Mouse (Mus musculus) hindbrain, embryonic 12.5 days (tissue): Measurements from ENCODE around the gene Mesd. TPM values are rescaled to one million over a fixed set of nuclear protein-coding genes. Genes with fewer than 3 reads are reported as not detected.

Source experiments
- ATAC-seq: fragments of 200-750 bp; cut with Nextera tagmentation; 2 replicates; pipeline ENCODE4 v1.8.0; 2017; ENCODE audit warnings: moderate TSS enrichment; ENCODE audit not compliant: low FRiP score
- H3K27ac ChIP-seq: fragments of 300-500 bp; sonication (generic); 2 replicates; pipeline ENCODE4 v1.5.1; 2016; ENCODE audit warnings: mild to moderate bottlenecking
- H3K27me3 ChIP-seq: fragments of 300-500 bp; sonication (generic); 2 replicates; pipeline ENCODE4 v1.6.1; 2016; ENCODE audit warnings: mild to moderate bottlenecking
- H3K36me3 ChIP-seq: fragments of 300-500 bp; sonication (generic); 2 replicates; pipeline ENCODE4 v1.6.1; 2016; ENCODE audit warnings: mild to moderate bottlenecking
- H3K4me1 ChIP-seq: fragments of 300-500 bp; sonication (generic); 2 replicates; pipeline ENCODE4 v1.6.1; 2016
- H3K4me2 ChIP-seq: fragments of 300-500 bp; sonication (generic); replicated peaks from 2 replicates; pipeline ENCODE4 v1.6.1; 2016; ENCODE audit warnings: mild to moderate bottlenecking
- H3K4me3 ChIP-seq: fragments of 300-500 bp; sonication (generic); 2 replicates; pipeline ENCODE4 v1.5.1; 2016; ENCODE audit warnings: mild to moderate bottlenecking
- H3K9ac ChIP-seq: fragments of 300-500 bp; sonication (generic); 2 replicates; pipeline ENCODE4 v1.6.1; 2016; ENCODE audit warnings: mild to moderate bottlenecking, moderate library complexity
- H3K9me3 ChIP-seq: fragments of 300-500 bp; sonication (generic); replicated peaks from 2 replicates; pipeline ENCODE4 v1.6.1; 2016; ENCODE audit warnings: mild to moderate bottlenecking
- WGBS: fragments of 180-500 bp; shearing (Covaris S2); methylation state at CpG from one replicate; pipeline ENCODE4 v1.1.7; 2016; 5-methylcytosine and 5-hydroxymethylcytosine counted together
- polyA plus RNA-seq: library from polyadenylated mRNA; unstranded; fragments of >200 nt; fragmentation: Nextera tagmentation; extraction: Ambion mirVana; gene quantifications from 2 replicates; pipeline ENCODE4 v1.2.1, GENCODE M21; 2016

Mesd gene
- polyA plus RNA-seq, 1 experiment from 2014 or later: 91.1 TPM

DNA sequence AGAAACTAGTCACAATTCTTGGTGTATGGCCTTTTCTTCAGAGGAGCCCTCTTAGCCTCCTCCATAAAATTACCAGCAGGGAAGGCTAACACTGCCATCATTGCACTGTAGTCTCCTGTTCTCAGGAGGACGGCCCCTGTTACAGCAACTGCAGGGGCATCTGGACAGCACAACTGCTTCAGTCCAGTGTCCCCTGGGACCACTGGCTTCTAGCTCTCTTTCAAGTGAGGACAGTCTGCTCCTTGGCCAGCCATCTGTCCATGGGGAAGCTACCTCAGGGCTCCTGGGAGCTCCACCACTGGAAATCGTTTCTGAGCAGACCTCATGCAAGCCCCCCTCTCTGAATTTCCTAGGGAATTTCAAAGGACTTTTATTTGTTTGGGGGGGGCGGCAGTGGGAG is 16.3 kb downstream of the Mesd start:
- Histone ChIP-seq H3K9ac (no peak overlapping the region), H3K4me1 (no peaks in the 10 kb centered on the region), H3K36me3 (peaks cover 48% of the 10 kb centered on the region), H3K27ac (no peak overlapping the region), H3K9me3 (no peaks in the 10 kb centered on the region), H3K4me2 (no peak overlapping the region), H3K27me3 (no peaks in the 10 kb centered on the region), H3K4me3 (no peak overlapping the region)
- no peak for ATAC-seq
- WGBS: 80% methylated on average over 3 of the region's 3 CpGs

DNA sequence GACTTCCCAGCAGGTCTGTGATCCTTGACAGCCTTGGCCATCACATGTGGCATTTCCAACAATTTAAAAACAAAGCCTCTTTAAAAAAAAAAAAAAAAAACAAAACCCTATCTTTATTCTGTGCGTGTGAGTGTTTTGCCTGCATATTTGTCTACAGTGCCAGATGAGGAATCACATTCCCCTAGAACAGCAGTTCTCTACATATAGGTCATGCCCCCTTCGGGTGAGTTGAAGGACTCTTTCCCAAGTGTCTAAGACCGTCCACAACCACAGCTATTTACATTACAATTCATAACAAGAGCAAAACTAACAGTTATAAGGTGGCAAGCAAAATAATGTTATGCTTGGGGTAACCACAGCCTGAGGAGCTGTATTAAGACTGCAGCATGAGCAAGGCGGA is 17.2 kb downstream of the Mesd start:
- ATAC-seq: no peak
- Histone ChIP-seq H3K36me3 (peaks cover 44% of the 10 kb centered on the region), H3K4me1 (no peaks in the 10 kb centered on the region), H3K9ac (no peak overlapping the region), H3K4me3 (no peak overlapping the region), H3K4me2 (no peak overlapping the region), H3K9me3 (no peaks in the 10 kb centered on the region), H3K27me3 (no peaks in the 10 kb centered on the region), H3K27ac (no peak overlapping the region)
- WGBS: 83% methylated on average over 4 of the region's 4 CpGs

DNA sequence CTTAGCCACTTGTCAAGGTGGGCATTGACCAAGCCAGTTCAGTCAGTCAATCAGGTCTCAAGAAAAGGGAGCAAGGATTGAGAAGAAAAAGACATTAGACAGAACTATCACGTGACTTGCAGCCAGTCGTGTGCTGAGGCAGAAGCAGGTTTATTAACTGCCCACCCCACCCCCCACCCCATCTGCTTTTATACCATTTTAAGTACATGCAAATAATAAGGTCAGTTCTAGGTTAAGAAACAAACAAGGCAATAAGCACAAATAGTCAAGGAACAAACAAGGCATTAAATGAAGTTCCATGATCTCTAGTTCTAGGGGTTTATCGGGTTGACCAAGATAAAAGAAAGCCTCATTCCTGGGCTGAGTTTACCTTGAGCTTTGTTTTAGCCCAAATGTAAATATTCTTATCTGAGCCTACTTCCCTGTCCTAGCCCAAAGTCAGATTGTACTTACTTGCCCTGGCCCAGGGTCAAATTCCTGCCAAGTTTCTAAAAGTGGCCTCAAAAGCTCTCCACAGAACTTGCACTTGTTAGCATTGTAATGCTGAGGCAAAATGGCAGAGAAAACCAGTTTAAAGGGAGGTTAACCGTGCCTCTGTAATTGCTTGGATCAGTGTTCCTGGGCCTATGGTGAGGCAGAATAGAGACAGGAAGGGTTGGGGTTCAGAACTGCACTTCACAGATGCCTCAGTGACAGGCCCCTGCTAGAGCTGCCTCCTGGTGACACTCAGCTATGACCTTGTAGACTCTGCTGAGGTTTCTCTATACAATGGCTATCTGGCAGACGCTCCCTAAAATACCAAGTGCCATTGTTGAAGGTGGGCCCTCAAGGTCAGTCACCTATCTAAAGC is 18.3 kb downstream of the Mesd start:
- no peak overlapping the region for H3K27ac ChIP-seq
- H3K4me1 ChIP-seq: no peaks in the 10 kb centered on the region
- peaks cover 37% of the 10 kb centered on the region for H3K36me3 ChIP-seq
- H3K9me3 ChIP-seq: no peaks in the 10 kb centered on the region
- WGBS: 78% methylated on average over 5 of the region's 5 CpGs
- H3K4me2 ChIP-seq: no peak overlapping the region
- H3K4me3 ChIP-seq: no peak overlapping the region
- H3K9ac ChIP-seq: no peak overlapping the region
- no peaks in the 10 kb centered on the region for H3K27me3 ChIP-seq
- no peak for ATAC-seq

DNA sequence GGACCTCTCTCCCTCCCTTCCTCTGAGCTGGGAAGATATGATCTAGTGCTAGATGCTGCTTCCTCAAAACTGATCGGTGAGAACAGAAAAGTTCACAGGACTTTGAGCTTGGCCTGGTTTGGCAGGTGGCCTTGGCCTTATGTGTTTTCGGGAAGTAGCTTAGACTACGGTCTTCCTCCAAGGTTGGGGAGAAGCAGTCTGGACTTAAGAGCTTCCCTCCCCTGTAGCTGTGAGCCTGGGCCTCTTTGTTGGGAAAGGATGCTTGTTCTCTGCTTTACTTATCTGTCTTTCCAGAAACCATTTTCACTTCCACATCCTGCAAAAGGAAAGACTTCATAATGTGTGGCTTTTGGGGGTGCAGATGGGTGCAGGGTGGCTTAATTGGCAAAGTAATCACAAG is 20.6 kb downstream of the Mesd start:
- Histone ChIP-seq H3K9ac (no peak overlapping the region), H3K4me3 (no peak overlapping the region), H3K9me3 (no peaks in the 10 kb centered on the region), H3K27ac (no peak overlapping the region), H3K4me1 (no peaks in the 10 kb centered on the region), H3K4me2 (no peak overlapping the region), H3K36me3 (peaks cover 15% of the 10 kb centered on the region), H3K27me3 (no peaks in the 10 kb centered on the region)
- ATAC-seq: no peak
- 91% methylated on average over 3 of the region's 3 CpGs for WGBS

DNA sequence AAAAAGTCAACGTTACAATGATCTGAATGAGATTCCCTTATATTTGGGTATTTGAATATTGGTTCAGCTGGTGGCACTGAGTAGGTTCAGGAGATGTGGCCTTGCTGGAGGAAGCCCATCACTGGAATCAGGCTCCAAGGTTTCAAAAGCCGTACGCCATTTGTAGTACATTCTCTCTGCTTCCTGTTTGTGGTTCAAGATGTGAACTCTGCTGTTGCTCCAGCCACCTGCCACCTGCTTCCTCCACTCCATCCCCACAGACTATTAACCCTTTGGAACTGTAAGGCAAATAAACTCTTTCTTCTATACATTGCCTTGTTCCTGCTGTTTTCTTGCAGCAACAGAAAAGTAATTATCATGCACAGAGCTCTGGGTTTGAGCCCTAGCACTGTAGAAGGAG is 27.6 kb downstream of the Mesd start:
- Histone ChIP-seq H3K27me3 (no peaks in the 10 kb centered on the region), H3K27ac (no peak overlapping the region), H3K4me1 (no peaks in the 10 kb centered on the region), H3K4me3 (no peak overlapping the region), H3K4me2 (no peak overlapping the region), H3K9me3 (no peaks in the 10 kb centered on the region), H3K36me3 (no peaks in the 10 kb centered on the region), H3K9ac (no peak overlapping the region)
- WGBS: 85% methylated on average over 3 of the region's 3 CpGs
- no peak for ATAC-seq

DNA sequence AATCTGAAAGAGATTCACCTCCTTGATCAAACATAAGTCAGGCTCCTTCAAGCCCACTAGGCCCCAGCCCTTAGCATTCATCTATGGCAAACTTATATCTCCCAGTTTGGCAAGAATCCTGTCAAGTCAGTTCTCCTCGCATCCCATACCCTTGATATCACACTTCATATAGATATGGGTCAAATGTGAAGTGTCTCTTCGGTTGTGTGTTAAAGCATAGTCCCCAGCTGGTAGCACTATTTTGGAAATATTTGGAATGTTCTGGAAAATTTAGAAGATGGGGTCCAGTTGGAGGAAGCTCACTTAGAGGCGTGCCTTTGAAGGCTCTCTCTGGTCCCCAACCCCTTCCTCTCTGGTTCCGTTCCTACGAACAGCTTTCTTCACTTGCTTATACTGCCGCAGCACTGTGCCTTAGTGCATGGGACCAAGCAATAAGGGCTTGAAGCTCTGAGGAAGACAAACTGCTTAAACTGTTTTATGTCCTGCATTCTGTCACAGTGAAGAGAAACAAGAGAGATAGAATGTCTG is 29.2 kb downstream of the Mesd start:
- no peak overlapping the region for H3K4me2 ChIP-seq
- H3K27ac ChIP-seq: no peak overlapping the region
- H3K9me3 ChIP-seq: no peaks in the 10 kb centered on the region
- no peaks in the 10 kb centered on the region for H3K4me1 ChIP-seq
- H3K9ac ChIP-seq: no peak overlapping the region
- H3K27me3 ChIP-seq: no peaks in the 10 kb centered on the region
- no peak for ATAC-seq
- 87% methylated on average over 6 of the region's 6 CpGs for WGBS
- H3K4me3 ChIP-seq: no peak overlapping the region
- no peaks in the 10 kb centered on the region for H3K36me3 ChIP-seq

DNA sequence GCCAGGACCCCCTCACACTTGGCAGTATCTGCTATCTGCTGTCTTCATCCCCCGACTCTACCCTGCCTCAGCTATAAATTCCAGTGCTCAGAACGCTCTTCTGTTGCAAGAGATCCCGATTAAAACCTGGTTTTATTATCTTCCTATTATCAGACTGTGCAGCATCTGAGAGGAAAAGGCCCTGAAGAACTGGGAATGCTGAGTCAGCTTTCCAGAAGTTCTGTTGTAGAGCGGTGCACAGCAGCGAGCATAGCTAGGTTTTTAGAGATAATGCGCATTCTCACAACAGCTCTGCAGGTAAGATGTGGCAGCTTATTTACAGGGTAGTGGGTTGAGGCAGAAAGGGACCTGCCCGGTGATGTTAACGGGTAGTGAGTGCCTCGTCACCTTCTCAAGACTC is 29.7 kb downstream of the Mesd start:
- Histone ChIP-seq H3K36me3 (no peaks in the 10 kb centered on the region), H3K4me2 (no peak overlapping the region), H3K4me1 (no peaks in the 10 kb centered on the region), H3K9ac (no peak overlapping the region), H3K27ac (no peak overlapping the region), H3K27me3 (no peaks in the 10 kb centered on the region), H3K4me3 (no peak overlapping the region), H3K9me3 (no peaks in the 10 kb centered on the region)
- no peak for ATAC-seq
- 76% methylated on average over 9 of the region's 9 CpGs for WGBS

DNA sequence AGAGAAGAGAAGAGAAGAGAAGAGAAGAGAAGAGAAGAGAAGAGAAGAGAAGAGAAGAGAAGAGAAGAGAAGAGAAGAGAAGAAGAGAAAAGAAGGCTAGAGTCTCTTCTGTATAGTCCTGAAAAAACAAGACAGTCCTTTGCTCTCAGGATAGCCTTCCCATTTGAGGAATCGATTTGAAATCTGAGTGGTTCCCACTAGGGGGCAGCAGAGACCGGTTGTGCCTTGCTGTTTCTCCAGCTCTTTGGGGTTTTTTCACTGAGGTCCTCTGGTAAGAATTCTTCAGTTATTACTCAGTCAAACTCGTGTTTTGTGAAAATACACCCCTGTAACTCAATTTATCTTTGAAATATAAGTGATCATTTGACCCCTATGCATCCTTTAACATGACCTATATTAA is 30.3 kb downstream of the Mesd start:
- no peak overlapping the region for H3K9ac ChIP-seq
- H3K36me3 ChIP-seq: no peaks in the 10 kb centered on the region
- H3K9me3 ChIP-seq: no peaks in the 10 kb centered on the region
- no peak overlapping the region for H3K27ac ChIP-seq
- ATAC-seq: no peak
- 1% methylated on average over 3 of the region's 3 CpGs for WGBS
- no peaks in the 10 kb centered on the region for H3K4me1 ChIP-seq
- no peak overlapping the region for H3K4me2 ChIP-seq
- H3K4me3 ChIP-seq: no peak overlapping the region
- no peaks in the 10 kb centered on the region for H3K27me3 ChIP-seq

DNA sequence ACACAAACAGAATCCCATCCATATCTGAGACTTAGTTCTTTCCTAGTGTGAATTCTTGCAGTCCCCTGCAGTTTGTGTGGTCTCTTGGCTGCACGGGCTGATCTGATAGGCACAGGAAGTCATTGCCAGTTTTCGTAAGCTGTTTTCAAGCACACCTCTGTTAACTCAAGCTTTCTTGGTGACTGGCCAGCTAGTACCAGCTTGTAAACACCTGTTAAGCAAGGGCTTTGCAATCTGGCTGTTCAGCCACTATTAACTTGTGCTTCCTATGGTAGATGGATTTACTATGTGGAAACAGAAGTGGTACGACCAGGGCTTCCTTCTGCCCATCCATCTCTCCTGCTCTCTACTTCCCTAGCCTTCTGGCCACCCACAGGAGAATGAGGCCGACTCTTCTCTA is 36.0 kb downstream of the Mesd start:
- WGBS: 87% methylated on average over 4 of the region's 4 CpGs
- no peaks in the 10 kb centered on the region for H3K4me1 ChIP-seq
- no peak overlapping the region for H3K4me3 ChIP-seq
- H3K27ac ChIP-seq: no peak overlapping the region
- no peaks in the 10 kb centered on the region for H3K36me3 ChIP-seq
- no peak for ATAC-seq
- no peak overlapping the region for H3K4me2 ChIP-seq
- H3K9ac ChIP-seq: no peak overlapping the region
- H3K9me3 ChIP-seq: no peaks in the 10 kb centered on the region
- H3K27me3 ChIP-seq: no peaks in the 10 kb centered on the region

DNA sequence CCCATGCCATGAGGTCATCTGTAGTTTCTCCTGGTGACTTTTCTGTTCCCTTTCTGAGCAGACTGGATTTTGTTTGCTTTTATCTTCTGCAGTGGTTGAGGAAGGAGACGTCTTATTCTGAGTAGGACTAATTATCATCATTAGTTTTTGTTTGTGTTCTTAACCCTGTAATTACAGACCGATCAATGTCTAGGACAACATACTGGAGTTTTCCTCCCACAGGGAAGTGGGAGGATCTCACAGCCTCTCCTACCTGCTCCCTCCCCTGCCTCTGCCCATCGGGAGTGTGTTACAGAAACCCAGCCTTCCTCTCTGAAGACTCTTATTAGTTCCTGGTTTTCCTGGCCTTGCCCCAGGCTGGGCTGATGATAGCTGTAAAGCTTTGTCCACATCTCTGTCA is 37.4 kb downstream of the Mesd start:
- ATAC-seq: no peak
- WGBS: 55% methylated on average over 3 of the region's 3 CpGs
- H3K27ac ChIP-seq: no peak overlapping the region
- no peaks in the 10 kb centered on the region for H3K9me3 ChIP-seq
- no peak overlapping the region for H3K4me3 ChIP-seq
- no peaks in the 10 kb centered on the region for H3K4me1 ChIP-seq
- H3K9ac ChIP-seq: no peak overlapping the region
- H3K36me3 ChIP-seq: no peaks in the 10 kb centered on the region
- no peak overlapping the region for H3K4me2 ChIP-seq
- no peaks in the 10 kb centered on the region for H3K27me3 ChIP-seq

DNA sequence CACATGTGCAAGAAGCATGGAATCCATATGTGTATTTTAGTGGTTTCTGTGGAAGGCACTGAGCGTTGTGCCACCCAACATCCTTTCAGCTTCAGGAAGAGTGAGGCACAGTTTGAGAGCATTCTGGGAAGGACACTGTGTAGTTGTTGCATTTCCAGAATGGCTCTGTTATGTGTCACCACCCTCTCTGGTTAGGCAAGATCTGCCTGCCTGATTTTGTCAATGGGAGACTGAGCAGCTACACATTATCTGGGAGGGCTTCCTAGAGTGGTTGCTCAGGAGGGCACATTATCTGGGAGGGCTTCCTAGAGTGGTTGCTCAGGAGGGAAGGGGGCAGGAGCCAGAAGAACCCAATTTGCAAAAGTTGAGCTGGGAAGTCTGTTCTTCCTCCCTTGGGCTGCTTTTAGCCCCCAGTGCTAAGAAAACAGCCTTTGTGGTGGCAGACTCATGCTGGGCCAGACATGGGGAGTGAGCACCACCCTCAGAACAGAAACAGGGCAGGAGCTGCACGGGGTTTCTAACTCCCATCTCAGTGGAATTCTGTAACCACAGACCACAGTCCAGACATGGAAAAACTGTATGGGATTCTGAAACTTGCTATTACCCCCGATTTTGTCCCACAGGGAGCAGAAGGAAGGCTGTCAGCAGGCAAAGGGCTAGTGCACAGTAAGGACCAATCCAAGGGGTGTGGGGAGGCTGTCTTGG is 54.9 kb downstream of the Mesd start:
- no peaks in the 10 kb centered on the region for H3K36me3 ChIP-seq

DNA sequence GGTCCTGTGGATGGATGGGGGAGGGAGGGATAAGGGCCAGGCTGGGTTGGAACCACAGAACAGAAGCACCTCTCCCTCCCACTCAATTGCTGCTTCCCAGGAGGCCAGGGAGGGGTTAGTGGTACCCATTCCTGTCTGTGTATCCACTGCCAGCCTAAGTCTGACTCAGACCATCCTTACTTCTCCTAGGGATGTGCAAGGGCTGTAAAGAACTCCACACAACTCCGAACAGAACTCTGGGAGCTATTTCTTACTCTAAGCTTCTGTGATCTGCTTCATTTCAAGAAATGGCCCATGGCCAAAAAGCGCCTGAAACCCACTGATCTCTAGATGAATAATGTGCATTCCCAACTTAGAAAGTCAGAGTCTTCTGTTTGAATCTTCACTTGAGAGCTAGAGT is 55.9 kb downstream of the Mesd start:
- H3K36me3 ChIP-seq: no peaks in the 10 kb centered on the region
- WGBS: 87% methylated on average over 2 of the region's 2 CpGs
- no peak overlapping the region for H3K9ac ChIP-seq
- H3K27ac ChIP-seq: no peak overlapping the region
- no peaks in the 10 kb centered on the region for H3K4me1 ChIP-seq
- H3K27me3 ChIP-seq: no peaks in the 10 kb centered on the region
- no peaks in the 10 kb centered on the region for H3K9me3 ChIP-seq
- no peak for ATAC-seq
- no peak overlapping the region for H3K4me2 ChIP-seq
- no peak overlapping the region for H3K4me3 ChIP-seq

More for the DNA sequence above, 54.9 kb downstream of the Mesd start:
- 72% methylated on average over 3 of the region's 3 CpGs for WGBS
- no peak overlapping the region for H3K4me2 ChIP-seq
- no peak overlapping the region for H3K4me3 ChIP-seq
- no peaks in the 10 kb centered on the region for H3K27me3 ChIP-seq
- H3K9ac ChIP-seq: no peak overlapping the region
- no peaks in the 10 kb centered on the region for H3K4me1 ChIP-seq
- H3K27ac ChIP-seq: no peak overlapping the region
- no peak for ATAC-seq
- no peaks in the 10 kb centered on the region for H3K9me3 ChIP-seq

DNA sequence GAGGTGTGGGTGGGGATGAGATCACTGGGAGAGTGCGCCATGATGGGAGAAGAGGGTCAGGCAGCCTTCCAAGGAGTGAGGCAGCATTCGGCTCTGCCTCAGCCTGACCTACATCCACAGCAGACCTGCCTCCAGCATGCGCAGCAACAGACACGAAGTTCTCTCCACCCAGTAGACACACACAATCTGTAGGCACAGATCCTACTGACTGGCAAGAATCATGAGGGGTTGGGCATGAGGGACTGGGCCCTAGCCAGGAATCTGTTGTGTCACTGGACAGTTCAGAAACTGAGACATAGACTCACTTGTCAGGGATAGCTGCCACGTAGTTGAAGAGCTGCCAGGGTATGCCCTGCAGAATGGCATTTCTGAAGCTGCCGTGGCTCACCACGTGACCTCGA is 57.4 kb downstream of the Mesd start:
- Histone ChIP-seq H3K4me2 (no peak overlapping the region), H3K9ac (no peak overlapping the region), H3K4me1 (no peaks in the 10 kb centered on the region), H3K9me3 (no peaks in the 10 kb centered on the region), H3K27me3 (no peaks in the 10 kb centered on the region), H3K4me3 (no peak overlapping the region), H3K27ac (no peak overlapping the region), H3K36me3 (no peaks in the 10 kb centered on the region)
- WGBS: 92% methylated on average over 8 of the region's 8 CpGs
- ATAC-seq: no peak
